Mouse (Mus musculus): ENCODE data around the gene B230104I21Rik.

Gene B230104I21Rik

GRCm38 (mm10) chr4:154335761-154336160 lies at the start of gene B230104I21Rik:
TSS of gene B230104I21Rik (plus strand) at chr4:154336127.
- in situ Hi-C loops (cut with MboI; ENCODE audit: low sequenced_read_pairs) = no loop called here

DNA sequence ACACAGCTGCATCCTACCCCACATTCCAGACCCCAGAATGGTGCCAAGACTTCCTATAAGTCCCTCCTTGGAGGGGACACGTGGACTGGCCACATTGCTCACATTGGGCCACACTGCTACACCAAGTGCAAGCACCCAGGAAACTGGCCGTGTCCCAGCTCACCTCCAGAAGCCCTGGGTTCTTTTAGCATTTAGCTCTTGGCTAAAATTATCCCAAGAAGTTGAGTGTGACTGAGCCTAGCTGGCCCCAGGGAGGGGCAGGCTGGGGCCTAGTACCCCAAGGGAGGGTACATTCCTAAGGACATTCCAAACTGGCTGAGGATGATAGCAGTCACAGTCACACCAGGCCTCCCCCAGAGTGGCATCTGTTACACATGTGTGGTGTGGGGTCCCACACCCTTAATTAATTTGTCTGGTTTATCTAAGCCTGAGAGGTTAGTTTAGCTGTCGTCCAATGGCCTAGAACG lies 42.2 kb upstream of the B230104I21Rik start:
- in situ Hi-C loops (cut with MboI; ENCODE audit: low sequenced_read_pairs) = no loop called here

DNA sequence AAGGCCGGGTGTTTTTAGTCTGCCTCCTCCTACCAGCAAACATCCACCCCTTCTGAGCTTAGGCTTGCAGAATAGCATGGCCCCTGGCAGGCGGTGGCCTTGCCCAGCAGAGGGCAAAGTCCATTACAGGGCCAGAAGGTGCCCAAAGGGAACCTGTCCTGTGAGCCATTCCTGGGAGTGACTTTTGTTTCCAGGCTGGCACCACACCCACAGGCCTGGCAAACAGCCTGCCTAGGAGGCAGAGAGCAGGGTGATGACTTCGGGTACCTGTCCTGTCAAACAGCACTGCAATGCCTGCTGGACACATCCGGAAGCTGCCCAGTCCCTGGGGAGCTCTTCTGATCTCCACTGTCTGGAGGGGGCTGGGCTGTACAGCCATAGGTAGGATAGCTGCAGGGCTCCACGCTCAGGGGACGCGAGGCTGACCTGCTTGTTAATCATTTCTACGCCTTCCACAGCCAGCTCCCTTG lies 41.6 kb upstream of the B230104I21Rik start:
- in situ Hi-C loops (cut with MboI; ENCODE audit: low sequenced_read_pairs) = no loop called here

DNA sequence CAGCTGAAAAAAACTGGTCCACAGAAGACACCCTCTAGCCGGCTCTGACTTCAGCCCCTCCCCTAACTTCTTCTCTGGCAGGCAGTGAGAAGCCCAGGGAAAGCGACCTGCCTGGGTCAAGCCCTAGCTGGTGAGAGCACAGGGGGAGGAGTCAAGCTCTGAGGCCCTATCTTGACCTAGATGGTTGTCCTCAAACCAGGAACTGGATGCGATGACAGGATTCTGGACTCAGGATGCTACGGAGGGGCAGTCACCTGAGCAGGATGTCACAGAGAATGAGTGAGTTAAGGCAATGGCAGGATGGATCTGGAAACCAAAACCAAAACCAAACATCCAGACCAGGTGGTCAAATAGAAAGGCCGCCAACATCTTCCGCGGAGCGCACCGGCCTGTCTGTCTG lies 38.2 kb upstream of the B230104I21Rik start:
- in situ Hi-C loops (cut with MboI; ENCODE audit: low sequenced_read_pairs) = no loop called here

DNA sequence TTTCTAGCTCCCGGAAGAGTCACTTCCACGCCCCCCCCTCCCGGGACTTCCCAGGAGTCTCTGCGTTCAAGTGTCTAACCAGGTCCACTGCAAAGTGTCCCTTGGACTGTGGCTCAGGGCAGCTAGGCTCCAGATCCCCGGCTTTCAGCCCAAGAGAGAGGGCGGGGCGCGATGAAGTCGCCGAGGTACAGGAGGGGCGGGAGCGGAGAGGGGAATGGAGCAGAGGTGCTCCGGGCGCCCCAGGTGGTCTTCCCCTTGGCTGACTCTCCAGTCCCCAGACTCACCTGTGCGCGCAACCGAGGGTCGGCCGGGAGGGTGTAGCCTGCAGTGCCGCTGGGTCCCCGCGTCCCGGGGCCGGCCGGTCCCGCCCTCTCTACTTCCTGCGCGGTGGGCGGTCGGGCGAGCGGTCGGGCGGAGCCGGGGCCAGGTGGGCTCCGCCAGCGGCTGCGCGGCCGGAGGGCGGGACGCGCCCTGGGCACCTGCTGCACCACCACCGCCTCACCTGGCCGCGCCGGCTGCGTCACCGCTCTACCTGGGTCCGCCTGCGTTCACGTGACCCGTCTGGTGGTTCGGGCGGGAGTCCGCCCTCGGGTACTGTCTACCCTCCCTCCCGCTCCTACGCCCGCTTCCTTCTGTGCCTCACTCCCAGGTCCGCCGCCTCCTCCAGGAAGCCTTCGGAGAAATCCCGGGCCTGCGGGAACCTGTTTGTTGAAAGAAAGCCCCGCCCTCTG lies 36.2 kb upstream of the B230104I21Rik start:
- in situ Hi-C loops (cut with MboI; ENCODE audit: low sequenced_read_pairs) = no loop called here

DNA sequence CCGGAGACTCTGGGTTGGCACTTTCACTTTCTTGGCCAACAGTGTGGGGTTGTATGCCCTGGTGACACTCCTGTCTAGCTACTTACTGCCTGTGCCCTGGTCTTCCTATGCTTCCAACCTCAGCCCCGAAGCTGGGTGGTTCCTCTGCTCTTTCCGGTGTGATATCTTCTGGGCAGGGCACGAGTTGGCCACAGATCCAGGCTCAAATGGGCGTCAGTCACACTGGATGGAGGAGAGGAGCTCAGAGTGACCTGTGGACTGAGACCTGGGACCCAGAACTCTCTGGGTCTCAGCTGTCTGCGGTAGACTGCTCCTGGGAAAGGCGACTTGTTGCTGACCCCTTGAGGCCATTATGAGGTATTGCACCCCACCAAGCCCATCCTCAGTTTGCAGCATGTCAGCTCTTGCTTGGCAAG lies 34.5 kb upstream of the B230104I21Rik start, which contains the start of gene Arhgef16:
Gene Arhgef16 (minus strand): TSS at position 211 of the 416 bp plus-strand sequence.
- in situ Hi-C loops (cut with MboI; ENCODE audit: low sequenced_read_pairs) = no loop called here

DNA sequence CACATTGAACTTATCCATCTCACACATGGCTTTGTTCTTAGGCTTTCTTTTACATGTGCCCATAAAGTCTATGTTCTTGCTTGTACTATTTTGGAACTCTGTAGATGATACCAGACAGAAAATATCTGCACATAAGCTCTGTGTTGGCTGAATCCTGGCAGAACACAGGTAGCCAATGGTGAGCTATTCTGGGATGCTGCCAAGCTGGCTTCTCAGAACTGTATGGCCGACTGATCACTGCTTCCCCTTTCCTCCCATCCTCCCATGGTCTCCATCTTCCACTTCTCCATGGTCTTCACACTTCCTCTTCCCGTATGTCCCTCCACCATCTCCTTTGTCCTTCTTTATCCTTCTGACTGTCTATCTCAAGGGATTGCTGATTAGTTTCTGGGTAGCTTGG lies 26.8 kb upstream of the B230104I21Rik start:
- in situ Hi-C loops (cut with MboI; ENCODE audit: low sequenced_read_pairs) = no loop called here

- in situ Hi-C loops (cut with MboI; ENCODE audit: low sequenced_read_pairs) = no loop called here
Measured at GRCm38 (mm10) chr4:154310576-154311262, 25.2 kb upstream of the B230104I21Rik start.

- in situ Hi-C loops (cut with MboI; ENCODE audit: low sequenced_read_pairs) = no loop called here
Measured at GRCm38 (mm10) chr4:154312143-154312812, 23.6 kb upstream of the B230104I21Rik start.

- in situ Hi-C loops (cut with MboI; ENCODE audit: low sequenced_read_pairs) = no loop called here
Measured at GRCm38 (mm10) chr4:154312935-154313621, 22.8 kb upstream of the B230104I21Rik start.

DNA sequence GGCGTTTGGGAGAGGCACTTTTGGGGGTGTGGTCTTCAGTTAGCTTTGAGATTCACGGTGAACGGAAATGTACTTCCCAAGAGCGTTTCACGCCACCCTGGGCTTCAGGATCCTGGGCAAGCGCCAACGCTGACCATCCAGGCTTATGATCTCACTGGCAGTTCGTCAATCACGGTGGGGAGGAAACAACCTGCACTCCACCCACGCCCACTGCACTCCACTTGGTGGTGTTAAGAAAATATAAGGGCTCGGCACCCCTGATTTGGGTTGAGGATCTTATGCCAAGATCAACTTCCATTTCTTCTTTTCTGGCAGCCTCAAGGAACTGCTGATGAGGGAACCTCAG lies 22.3 kb upstream of the B230104I21Rik start:
- in situ Hi-C loops (cut with MboI; ENCODE audit: low sequenced_read_pairs) = no loop called here

- in situ Hi-C loops (cut with MboI; ENCODE audit: low sequenced_read_pairs) = no loop called here
Measured at GRCm38 (mm10) chr4:154325410-154325809, 10.5 kb upstream of the B230104I21Rik start.

- in situ Hi-C loops (cut with MboI; ENCODE audit: low sequenced_read_pairs) = no loop called here
Measured at GRCm38 (mm10) chr4:154328431-154328830, 7.5 kb upstream of the B230104I21Rik start.

- in situ Hi-C loops (cut with MboI; ENCODE audit: low sequenced_read_pairs) = no loop called here
Measured at GRCm38 (mm10) chr4:154328836-154329235, 7.1 kb upstream of the B230104I21Rik start.

DNA sequence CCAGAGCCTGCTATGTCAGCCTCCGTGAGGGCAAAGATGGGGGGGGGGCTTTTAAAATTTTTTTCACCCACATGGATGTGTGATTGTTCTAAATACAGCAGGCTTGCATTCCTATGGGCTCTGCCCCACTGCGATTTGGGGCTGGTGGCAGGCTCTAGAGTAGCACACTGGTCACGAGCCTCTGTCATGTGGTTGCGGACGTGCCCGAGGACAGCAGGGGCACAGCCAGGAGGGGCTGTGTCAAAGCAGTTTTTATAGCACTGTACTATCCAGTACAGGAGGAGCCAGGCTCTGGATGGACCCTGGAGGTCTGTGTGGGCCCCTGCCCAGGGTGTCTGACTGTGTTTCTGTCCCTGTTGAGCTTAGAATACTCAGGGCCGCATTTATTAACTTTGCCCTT lies 5.9 kb upstream of the B230104I21Rik start:
- in situ Hi-C loops (cut with MboI; ENCODE audit: low sequenced_read_pairs) = no loop called here

DNA sequence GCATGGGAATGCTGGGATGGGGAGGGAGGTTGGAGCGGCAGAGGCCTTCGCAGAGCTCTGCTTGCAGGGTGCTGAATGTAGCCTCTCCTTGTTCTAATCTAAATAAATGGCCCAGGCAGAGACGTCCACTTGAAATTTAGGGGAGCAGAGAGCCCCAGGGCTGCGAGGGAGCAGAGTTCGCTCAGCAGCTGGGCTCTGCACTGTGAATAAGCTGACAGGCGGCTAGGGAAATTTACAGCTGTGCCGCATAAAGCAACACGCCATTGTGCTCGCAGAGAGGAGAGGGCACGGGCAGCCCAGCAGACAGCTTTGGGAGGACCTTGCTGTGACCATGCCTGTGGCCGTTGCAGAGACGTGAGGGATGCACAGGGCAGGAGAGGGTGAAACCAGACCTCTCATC lies 4.7 kb upstream of the B230104I21Rik start:
- in situ Hi-C loops (cut with MboI; ENCODE audit: low sequenced_read_pairs) = no loop called here

DNA sequence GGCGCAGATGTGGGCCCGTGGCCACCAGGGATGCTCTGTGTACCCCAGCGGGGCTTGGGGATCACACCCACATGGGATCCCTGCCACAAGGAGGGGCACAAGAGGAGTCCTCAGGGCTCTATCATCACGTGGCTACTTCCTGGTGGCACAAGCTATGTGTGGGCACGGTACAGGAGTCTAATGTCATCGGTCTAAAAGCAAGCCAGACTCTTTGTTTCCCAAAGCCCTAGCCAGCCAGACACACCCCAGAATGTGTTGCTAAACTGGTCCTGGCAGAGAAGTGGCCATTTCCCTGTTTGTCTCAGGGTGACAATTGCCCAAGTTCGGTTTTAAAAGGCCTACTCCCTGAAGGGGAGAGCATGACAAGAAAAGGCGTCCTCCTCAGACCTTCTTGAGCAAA lies 2.6 kb upstream of the B230104I21Rik start:
- in situ Hi-C loops (cut with MboI; ENCODE audit: low sequenced_read_pairs) = no loop called here

DNA sequence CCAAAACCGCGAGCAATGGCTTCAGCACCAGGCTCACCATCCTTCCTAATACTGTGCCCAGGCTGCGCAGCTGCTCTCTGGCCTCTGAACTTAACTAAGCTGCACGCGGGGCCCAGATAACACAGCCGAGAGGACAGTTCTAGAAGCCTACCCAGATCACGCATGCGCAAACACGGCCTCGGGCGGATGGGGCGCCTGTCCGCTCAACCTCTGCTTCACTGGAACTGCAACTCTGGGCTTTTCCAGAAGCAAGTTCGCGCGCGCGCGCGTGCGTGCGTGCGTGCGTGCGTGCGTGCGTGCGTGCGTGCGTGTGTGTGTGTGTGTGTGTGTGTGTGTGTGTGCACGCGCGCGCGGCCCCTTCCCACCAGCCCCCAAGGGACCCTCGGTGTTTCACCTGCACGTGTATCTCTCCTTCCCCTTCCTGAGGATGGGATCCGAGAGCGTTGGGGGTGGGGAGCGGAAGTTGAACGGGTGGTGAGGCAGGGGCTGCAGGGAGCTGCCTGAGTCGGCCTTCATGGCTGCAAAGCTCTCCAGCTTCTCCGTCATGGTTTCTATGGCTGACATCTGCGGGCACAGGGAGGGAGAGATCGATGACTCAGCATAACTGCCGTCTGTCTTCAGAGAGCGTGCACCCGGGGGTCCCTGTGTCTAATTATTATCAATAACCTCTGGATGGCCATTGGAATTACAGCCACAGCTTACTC lies 1.1 kb upstream of the B230104I21Rik start:
- in situ Hi-C loops (cut with MboI; ENCODE audit: low sequenced_read_pairs) = no loop called here

DNA sequence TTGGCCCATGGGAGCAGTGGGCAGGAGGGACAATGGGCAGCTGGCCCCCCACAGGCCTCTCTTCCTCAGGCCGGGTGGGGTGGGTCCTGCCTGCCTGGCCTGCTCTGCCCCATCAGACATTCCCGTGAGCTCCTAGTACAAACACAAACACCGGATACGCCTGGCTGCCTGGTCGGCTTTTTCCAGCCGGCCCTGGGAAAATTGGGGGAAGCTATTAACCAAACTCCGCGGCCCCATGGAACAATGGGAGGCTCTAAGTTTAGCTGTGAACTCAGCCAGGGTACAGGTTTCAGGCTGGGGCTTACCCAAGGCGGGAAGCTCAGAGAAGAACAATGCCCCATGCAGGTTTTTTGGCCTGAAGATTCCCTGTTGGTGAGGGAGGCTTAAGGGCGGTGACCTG lies 723 bp downstream of the B230104I21Rik start:
- in situ Hi-C loops (cut with MboI; ENCODE audit: low sequenced_read_pairs) = no loop called here

- in situ Hi-C loops (cut with MboI; ENCODE audit: low sequenced_read_pairs) = no loop called here
Measured at GRCm38 (mm10) chr4:154346731-154347522, 11.0 kb downstream of the B230104I21Rik start.

Measured in CH12F3 (cell line).